Mouse (Mus musculus): ENCODE data around the gene Csn2.

GRCm38 (mm10) chr5:87699530-87699929, at the start of gene Csn2:
- TF ChIP-seq GATA1 (IDR thresholded peaks at IDR 0.05; ENCODE audit: borderline replicate concordance, low read length) (no peak), CTCF (IDR thresholded peaks at IDR 0.05; ENCODE audit: low read depth, low read length) (no peak), POLR2AphosphoS5 (IDR thresholded peaks at IDR 0.05; ENCODE audit: insufficient replicate concordance, low read depth, low read length) (no peak), TAL1 (conservative IDR thresholded peaks at IDR 0.05; ENCODE audit: low read depth, low read length) (no peak), GATA2 (IDR thresholded peaks at IDR 0.05; ENCODE audit: borderline replicate concordance, low read depth, low read length) (no peak)
